13 mouse cellular contexts compared by ENCODE assay signal in the genomic region with DNA sequence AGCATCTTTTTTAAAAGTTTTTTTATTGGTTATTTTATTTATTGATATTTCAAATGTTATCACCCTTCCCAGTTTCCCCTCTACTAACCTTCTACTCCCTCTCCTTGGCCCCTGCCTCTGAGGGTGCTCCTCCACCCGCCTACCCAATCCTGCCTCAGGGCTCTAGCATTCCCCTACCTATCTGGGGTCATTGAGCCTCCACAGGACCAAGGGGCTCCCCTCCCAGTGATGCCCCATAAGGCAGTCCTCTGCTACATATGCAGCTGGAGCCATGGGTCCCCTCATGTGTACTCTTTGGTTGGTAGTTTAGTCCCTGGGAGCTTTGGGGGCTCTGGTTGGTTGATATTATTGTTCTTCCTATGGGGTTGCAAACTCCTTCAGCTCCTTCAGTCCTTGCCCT. TPM values are rescaled to one million over a fixed set of nuclear protein-coding genes. Genes with fewer than 3 reads are reported as not detected.
DNase-seq lines count a peak whose midpoint lies in the region; ATAC-seq and TF ChIP-seq lines count a peak whose summit lies in the region.
"Not testable (repeated sequence)": the region's sequence is repeated elsewhere in the genome, so short reads cannot be mapped to it uniquely, and the experiment has no call there.
"Had no signal": no experiment of that assay in that cellular context is flagged by ENCODE, and none has a peak within 500 bp of the region (broad histone marks: within the 10 kb centered on the region; RNA-seq: fewer than 3 reads in every experiment).

No protein-coding gene starts in this region.

- H3K4me2 ChIP-seq in liver, embryonic 12.5 days, result peak overlapping the region; percentile 75
- H3K4me2 ChIP-seq in liver, embryonic 14.5 days (ENCODE audit: low read depth), result peak overlapping the region; percentile 90
- peak overlapping the region; percentile 57 for H3K4me2 ChIP-seq in liver, embryonic 16.5 days (ENCODE audit: low read depth, low read length)
- H3K4me2 ChIP-seq in stomach, embryonic 15.5 days, result not testable (repeated sequence)

- TF ChIP-seq CTCF in liver, embryonic 14.5 days (IDR thresholded peaks at IDR 0.05; ENCODE audit: low read depth), result not testable (repeated sequence)

- not testable (repeated sequence) for H3K27me3 ChIP-seq in liver, embryonic 12.5 days (replicated peaks); liver, embryonic 14.5 days (ENCODE audit: control insufficient read depth, insufficient read depth, low read length); liver, embryonic 16.5 days (ENCODE audit: control insufficient read depth, insufficient read depth, low read depth, low read length); stomach, embryonic 15.5 days (replicated peaks)

- peak overlapping the region; percentile 92 for H3K27ac ChIP-seq in liver, embryonic 12.5 days
- peak overlapping the region; percentile 69 for H3K27ac ChIP-seq in liver, embryonic 14.5 days
- H3K27ac ChIP-seq in liver, embryonic 16.5 days (ENCODE audit: low read length), result peak overlapping the region; percentile 87
- not testable (repeated sequence) for H3K27ac ChIP-seq in stomach, embryonic 15.5 days

- ATAC-seq in liver, embryonic 12.5 days, result peak; percentile 60
- peak; percentile 49; the same call in 1 of the 2 replicates for ATAC-seq in liver, embryonic 14.5 days (ENCODE audit: insufficient read depth)
- peak; percentile 26; the same call in 1 of the 2 replicates for ATAC-seq in liver, embryonic 16.5 days (ENCODE audit: low read depth)
- ATAC-seq in stomach, embryonic 15.5 days (ENCODE audit: insufficient read depth, low FRiP score, low read depth), result peak; percentile 52; the same call in 1 of the 2 replicates

- not testable (repeated sequence) for H3K9me3 ChIP-seq in liver, embryonic 12.5 days (replicated peaks); liver, embryonic 14.5 days (ENCODE audit: control insufficient read depth, low read length); liver, embryonic 16.5 days (replicated peaks; ENCODE audit: control insufficient read depth, low read length); stomach, embryonic 15.5 days

- peak overlapping the region; percentile 44 for H3K4me3 ChIP-seq in liver, embryonic 12.5 days
- peak overlapping the region; percentile 24 to 25 for H3K4me3 ChIP-seq in liver, embryonic 14.5 days (ENCODE audit: insufficient read depth in 1 of 2, low read depth in 2 of 2, low read length in 2 of 2)
- peak overlapping the region; percentile 42 for H3K4me3 ChIP-seq in liver, embryonic 16.5 days (ENCODE audit: low read depth, low read length)
- not testable (repeated sequence) for H3K4me3 ChIP-seq in stomach, embryonic 15.5 days (replicated peaks)

- peaks cover 54% of the 10 kb centered on the region for H3K4me1 ChIP-seq in liver, embryonic 12.5 days
- H3K4me1 ChIP-seq in liver, embryonic 14.5 days (replicated peaks; ENCODE audit: control insufficient read depth in 2 of 2, insufficient read depth in 2 of 2, low read length in 1 of 2), result peaks cover 21 to 29% of the 10 kb centered on the region in 2 experiments
- H3K4me1 ChIP-seq in liver, embryonic 16.5 days (ENCODE audit: control insufficient read depth, low read depth, low read length), result peaks cover 27% of the 10 kb centered on the region
- not testable (repeated sequence) for H3K4me1 ChIP-seq in stomach, embryonic 15.5 days

- DNase-seq in c-Kit-negative CD71-positive TER-119-positive erythroid progenitor cells, embryonic 14.5 days (ENCODE audit: low read depth, low spot score), result peak; percentile 40
- peak; percentile 56 for DNase-seq in heart, adult 11 months
- DNase-seq in liver, result peak; percentile 36
- DNase-seq in liver, embryonic 14.5 days (ENCODE audit: low read depth in 3 of 3, low spot score in 3 of 3), result not testable (repeated sequence)
- DNase-seq in spleen, postnatal 10 days (ENCODE audit: low spot score in 2 of 2), result peak; percentile 33 to 59

- peaks cover 62% of the 10 kb centered on the region for H3K36me3 ChIP-seq in liver, embryonic 12.5 days
- peaks cover 52% of the 10 kb centered on the region for H3K36me3 ChIP-seq in liver, embryonic 14.5 days (replicated peaks; ENCODE audit: control insufficient read depth, insufficient read depth, low read depth)
- H3K36me3 ChIP-seq in liver, embryonic 16.5 days (ENCODE audit: control insufficient read depth, insufficient read depth), result peaks cover 45% of the 10 kb centered on the region
- H3K36me3 ChIP-seq in stomach, embryonic 15.5 days, result not testable (repeated sequence)

- peak overlapping the region; percentile 77 for H3K9ac ChIP-seq in liver, embryonic 12.5 days
- H3K9ac ChIP-seq in liver, embryonic 14.5 days (replicated peaks), result peak overlapping the region; percentile 52
- H3K9ac ChIP-seq in liver, embryonic 16.5 days (ENCODE audit: low read depth, low read length), result peak overlapping the region; percentile 59
- not testable (repeated sequence) for H3K9ac ChIP-seq in stomach, embryonic 15.5 days

- WGBS in liver, embryonic 12.5 days (ENCODE audit: insufficient replicate concordance), result 40% methylated on average over 1 of the region's 1 CpGs
- 35% methylated on average over 1 of the region's 1 CpGs for WGBS in liver, embryonic 14.5 days (ENCODE audit: insufficient replicate concordance)
- WGBS in liver, embryonic 16.5 days (ENCODE audit: insufficient replicate concordance), result 22% methylated on average over 1 of the region's 1 CpGs
- WGBS in stomach, embryonic 15.5 days, result 95% methylated on average over 1 of the region's 1 CpGs

- not testable (repeated sequence) for TF ChIP-seq EP300 in liver, embryonic 14.5 days (IDR thresholded peaks at IDR 0.05; ENCODE audit: low read depth)

RNA-seq across cellular contexts. Expression of gene Fbxo7, which starts 5.0 kb away (rescaled TPM):
- polyA plus RNA-seq in liver, embryonic 12.5 days (2016; fragmentation: Nextera tagmentation; extraction: Ambion mirVana), result 67.9 and 68.0 TPM in 2 replicates
- polyA plus RNA-seq in liver, embryonic 14.5 days (2012; rRNA removed), result 38.1 and 42.1 TPM in 2 replicates
- polyA plus RNA-seq in liver, embryonic 14.5 days (2014; fragmentation: Nextera tagmentation; extraction: Ambion mirVana), result 67.2 and 74.0 TPM in 2 replicates
- 60.6 and 64.8 TPM in 2 replicates for polyA plus RNA-seq in liver, embryonic 16.5 days (2015; fragmentation: Nextera tagmentation; extraction: Ambion mirVana)
- 30.9 and 31.3 TPM in 2 replicates for polyA plus RNA-seq in stomach, embryonic 15.5 days (2015; fragmentation: Nextera tagmentation; extraction: Ambion mirVana)

RNA-seq across cellular contexts. Expression of gene Bpifc, which starts 15.1 kb away (rescaled TPM):
- polyA plus RNA-seq in liver, embryonic 12.5 days (2016; fragmentation: Nextera tagmentation; extraction: Ambion mirVana), result not detected in 2 replicates
- 0.01 and 0.02 TPM in 2 replicates for polyA plus RNA-seq in liver, embryonic 14.5 days (2012; rRNA removed)
- not detected in 2 replicates for polyA plus RNA-seq in liver, embryonic 14.5 days (2014; fragmentation: Nextera tagmentation; extraction: Ambion mirVana)
- polyA plus RNA-seq in liver, embryonic 16.5 days (2015; fragmentation: Nextera tagmentation; extraction: Ambion mirVana), result 0.04 TPM in 1 of 2 replicates, not detected in the other
- polyA plus RNA-seq in stomach, embryonic 15.5 days (2015; fragmentation: Nextera tagmentation; extraction: Ambion mirVana), result 0.19 and 0.71 TPM in 2 replicates
- polyA plus RNA-seq: C2C12; embryonic facial prominence, embryonic 11.5 days; forebrain, embryonic 11.5 days; forebrain, embryonic 13.5 days; forebrain, embryonic 15.5 days had no signal
